Mouse (Mus musculus) lung, postnatal 0 days (tissue): ENCODE data around the gene Cux1.

Source experiments
- CTCF ChIP-seq: IDR thresholded peaks from 2 replicates; pipeline ENCODE4 v1.5.1; 2016; ENCODE audit warnings: antibody characterized with exemption, mild to moderate bottlenecking
- EP300 ChIP-seq: IDR thresholded peaks from 2 replicates; pipeline ENCODE4 v1.6.1; 2016; ENCODE audit warnings: antibody characterized with exemption, mild to moderate bottlenecking, control low read depth

- TF ChIP-seq CTCF (no peak), EP300 (no peak)
These were observed 39.4 kb downstream of the Cux1 start for GRCm38 (mm10) chr5:136527871-136528270.
